Mouse (Mus musculus) lung, adult 2 months (tissue): Measurements from ENCODE around the gene 4930430F08Rik.

ENCODE experiments used
- CTCF ChIP-seq: fragments of 200-500 bp; IDR thresholded peaks from 2 replicates; pipeline ENCODE4 v1.5.1; 2011; ENCODE audit warnings: mild to moderate bottlenecking, low read length, control low read depth; ENCODE audit not compliant: insufficient read depth
- POLR2A ChIP-seq: fragments of 200-500 bp; IDR thresholded peaks from 2 replicates; pipeline ENCODE4 v1.6.1; 2011; ENCODE audit warnings: low read depth, mild to moderate bottlenecking, control low read depth, low read length, borderline replicate concordance; ENCODE audit errors: extremely low read depth

DNA sequence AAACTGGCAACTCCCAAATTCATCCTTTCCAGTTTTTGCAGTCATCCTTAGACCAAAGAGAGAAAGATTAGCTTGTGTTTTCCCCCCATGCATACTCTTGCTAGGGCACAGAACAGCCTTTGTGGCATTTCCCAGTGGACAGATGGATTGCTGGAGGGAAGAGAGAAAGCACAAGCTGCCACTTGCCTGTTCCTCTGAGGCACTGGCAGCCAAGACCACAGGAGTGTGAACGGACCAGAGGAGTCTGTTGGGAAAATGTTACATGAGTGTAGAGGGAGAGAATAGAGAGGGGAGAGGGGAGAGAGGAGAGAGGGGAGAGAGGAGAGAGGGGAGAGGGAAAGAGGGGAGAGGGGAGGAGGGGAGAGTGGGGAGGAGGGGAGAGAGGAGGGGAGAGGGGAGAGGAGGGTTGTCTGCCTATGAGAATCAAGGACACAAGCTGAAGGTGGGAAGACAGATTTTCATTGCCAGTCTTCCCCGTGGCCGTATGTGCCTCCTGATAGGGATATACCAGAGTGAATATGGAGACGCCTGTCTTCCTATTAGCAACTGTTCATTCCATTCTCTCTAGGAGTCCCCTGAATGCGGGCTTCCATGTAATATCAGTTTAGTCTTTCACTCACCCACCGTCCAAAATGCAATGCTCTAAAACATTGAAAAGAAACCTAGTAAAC, 27.1 kb upstream of the 4930430F08Rik start:
- TF ChIP-seq POLR2A (no peak), CTCF (no peak)
